Mouse (Mus musculus): Measurements from ENCODE around the gene Ascl1. TPM values are rescaled to one million over a fixed set of nuclear protein-coding genes. Genes with fewer than 3 reads are reported as not detected.
A peak's percentile ranks its signal among the peaks of the same experiment; 100 is the strongest.

Gene Ascl1
- polyA plus RNA-seq, 1 experiment from 2014 or later = 9.3 TPM

DNA sequence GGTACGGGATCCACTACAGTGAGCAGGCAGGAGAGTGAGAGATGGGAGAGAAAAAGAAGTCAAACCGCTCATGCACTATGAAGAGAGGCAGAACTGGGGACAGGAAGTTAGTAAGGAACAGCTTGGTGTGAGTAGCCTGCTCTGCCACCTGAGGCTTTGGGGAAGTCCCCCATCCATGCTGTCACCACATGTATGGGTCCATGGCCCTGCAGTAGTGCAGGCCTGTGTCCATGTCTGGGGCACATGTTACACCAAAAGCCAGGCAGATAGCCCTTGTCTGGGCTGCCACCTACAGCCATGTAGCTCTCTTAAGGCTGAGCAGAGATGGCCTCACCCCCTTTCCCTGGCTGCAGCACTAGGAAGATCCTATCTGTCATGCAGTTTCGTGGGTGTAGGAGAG lies 42.7 kb downstream of the Ascl1 start:
- Histone ChIP-seq H3K9ac (no peak overlapping the region), H3K36me3 (replicated peaks; ENCODE audit: control insufficient read depth, insufficient read depth) (no peaks in the 10 kb centered on the region), H3K4me1 (replicated peaks; ENCODE audit: control insufficient read depth, insufficient read depth, low read length) (peaks cover 12% of the 10 kb centered on the region), H3K27me3 (ENCODE audit: control insufficient read depth, insufficient read depth, low read length) (no peaks in the 10 kb centered on the region), H3K4me2 (replicated peaks) (no peak overlapping the region), H3K27ac (no peak overlapping the region), H3K9me3 (ENCODE audit: control insufficient read depth, low read length) (no peaks in the 10 kb centered on the region), H3K4me3 (replicated peaks; ENCODE audit: low read length) (no peak overlapping the region)
- no peak for ATAC-seq (ENCODE audit: low FRiP score)
- DNase-seq (ENCODE audit: low spot score) = no peak
- WGBS = 91% methylated on average over 3 of the region's 3 CpGs

DNA sequence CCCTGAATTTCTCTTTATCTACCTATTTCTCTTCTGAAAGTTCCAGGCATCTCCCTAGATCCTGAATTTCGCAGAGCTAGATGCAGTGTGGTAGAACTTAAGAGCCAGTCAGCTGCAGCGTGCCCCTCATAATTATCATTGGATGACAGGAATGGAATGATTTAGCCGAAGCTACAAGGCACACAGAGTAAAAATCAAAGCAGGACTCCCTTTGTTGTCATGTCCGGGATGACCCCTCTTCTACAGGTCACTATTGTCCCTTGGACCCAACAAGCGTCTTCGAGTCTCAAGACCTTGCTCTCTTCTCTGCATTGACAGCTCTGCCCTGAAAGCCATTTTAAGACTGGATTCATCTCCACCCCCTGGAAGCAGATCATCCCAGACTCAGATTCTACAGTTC lies 44.1 kb downstream of the Ascl1 start:
- ATAC-seq (ENCODE audit: low FRiP score) = no peak
- H3K27ac ChIP-seq = no peak overlapping the region
- no peak overlapping the region for H3K9ac ChIP-seq
- 50% methylated on average over 6 of the region's 6 CpGs for WGBS
- DNase-seq (ENCODE audit: low spot score) = no peak
- H3K36me3 ChIP-seq (replicated peaks; ENCODE audit: control insufficient read depth, insufficient read depth) = no peaks in the 10 kb centered on the region
- peaks cover 12% of the 10 kb centered on the region for H3K4me1 ChIP-seq (replicated peaks; ENCODE audit: control insufficient read depth, insufficient read depth, low read length)
- H3K9me3 ChIP-seq (ENCODE audit: control insufficient read depth, low read length) = no peaks in the 10 kb centered on the region
- H3K4me3 ChIP-seq (replicated peaks; ENCODE audit: low read length) = no peak overlapping the region
- no peaks in the 10 kb centered on the region for H3K27me3 ChIP-seq (ENCODE audit: control insufficient read depth, insufficient read depth, low read length)
- H3K4me2 ChIP-seq (replicated peaks) = no peak overlapping the region

DNA sequence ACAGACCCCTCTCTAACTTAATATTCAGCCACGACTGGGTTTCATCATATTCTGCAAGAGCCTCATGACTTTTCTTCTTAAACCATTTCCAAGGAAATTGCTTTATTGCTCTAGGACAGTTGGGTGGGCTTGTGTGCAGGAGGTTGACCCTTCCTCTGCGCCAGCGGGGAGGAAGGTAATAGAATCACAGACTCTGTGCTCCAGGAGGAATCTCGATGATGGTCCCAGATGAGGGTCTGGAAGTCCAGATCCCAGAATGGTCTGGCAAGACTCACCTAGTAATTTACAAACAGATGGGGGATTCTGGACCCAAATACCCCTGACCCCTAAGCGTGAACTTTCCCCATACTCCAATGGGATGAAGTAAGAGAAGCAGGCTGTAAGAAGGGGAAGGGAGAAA lies 45.2 kb downstream of the Ascl1 start:
- no peak overlapping the region for H3K4me3 ChIP-seq (replicated peaks; ENCODE audit: low read length)
- WGBS = 27% methylated on average over 5 of the region's 5 CpGs
- no peaks in the 10 kb centered on the region for H3K9me3 ChIP-seq (ENCODE audit: control insufficient read depth, low read length)
- ATAC-seq (ENCODE audit: low FRiP score) (no peak), DNase-seq (ENCODE audit: low spot score) (no peak)
- H3K4me1 ChIP-seq (replicated peaks; ENCODE audit: control insufficient read depth, insufficient read depth, low read length) = peaks cover 12% of the 10 kb centered on the region
- H3K36me3 ChIP-seq (replicated peaks; ENCODE audit: control insufficient read depth, insufficient read depth) = no peaks in the 10 kb centered on the region
- H3K27me3 ChIP-seq (ENCODE audit: control insufficient read depth, insufficient read depth, low read length) = no peaks in the 10 kb centered on the region
- peak overlapping the region; percentile 38 for H3K4me2 ChIP-seq (replicated peaks)
- peak overlapping the region; percentile 43; the same call in 1 of the 2 replicates for H3K27ac ChIP-seq
- no peak overlapping the region for H3K9ac ChIP-seq

DNA sequence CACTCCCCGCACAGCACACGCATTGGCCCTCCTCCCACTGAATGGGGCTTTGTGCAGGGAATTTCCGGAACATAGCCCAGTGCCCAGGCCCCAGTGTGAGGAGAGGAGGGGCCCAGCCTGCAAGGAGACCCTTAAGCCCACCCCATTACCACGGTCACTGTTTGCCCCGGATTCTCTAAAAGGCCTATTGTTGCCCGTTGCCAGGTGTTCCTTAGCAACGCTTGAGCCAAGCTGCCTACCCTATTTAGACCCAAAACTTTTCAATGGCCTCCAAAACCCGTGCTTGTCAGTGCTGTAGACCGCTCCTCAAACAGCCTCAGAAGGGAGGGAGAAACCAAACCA lies 45.7 kb downstream of the Ascl1 start:
- Histone ChIP-seq H3K9me3 (ENCODE audit: control insufficient read depth, low read length) (no peaks in the 10 kb centered on the region), H3K27ac (peak overlapping the region; percentile 43; the same call in 1 of the 2 replicates), H3K4me1 (replicated peaks; ENCODE audit: control insufficient read depth, insufficient read depth, low read length) (peaks cover 12% of the 10 kb centered on the region), H3K9ac (no peak overlapping the region), H3K4me3 (replicated peaks; ENCODE audit: low read length) (peak overlapping the region; percentile 8; the same call in 1 of the 2 replicates), H3K36me3 (replicated peaks; ENCODE audit: control insufficient read depth, insufficient read depth) (no peaks in the 10 kb centered on the region), H3K27me3 (ENCODE audit: control insufficient read depth, insufficient read depth, low read length) (no peaks in the 10 kb centered on the region), H3K4me2 (replicated peaks) (peak overlapping the region; percentile 38)
- under 1% methylated on average over 9 of the region's 9 CpGs for WGBS
- DNase-seq (ENCODE audit: low spot score) (peak; percentile 75), ATAC-seq (ENCODE audit: low FRiP score) (peak; percentile 97)

DNA sequence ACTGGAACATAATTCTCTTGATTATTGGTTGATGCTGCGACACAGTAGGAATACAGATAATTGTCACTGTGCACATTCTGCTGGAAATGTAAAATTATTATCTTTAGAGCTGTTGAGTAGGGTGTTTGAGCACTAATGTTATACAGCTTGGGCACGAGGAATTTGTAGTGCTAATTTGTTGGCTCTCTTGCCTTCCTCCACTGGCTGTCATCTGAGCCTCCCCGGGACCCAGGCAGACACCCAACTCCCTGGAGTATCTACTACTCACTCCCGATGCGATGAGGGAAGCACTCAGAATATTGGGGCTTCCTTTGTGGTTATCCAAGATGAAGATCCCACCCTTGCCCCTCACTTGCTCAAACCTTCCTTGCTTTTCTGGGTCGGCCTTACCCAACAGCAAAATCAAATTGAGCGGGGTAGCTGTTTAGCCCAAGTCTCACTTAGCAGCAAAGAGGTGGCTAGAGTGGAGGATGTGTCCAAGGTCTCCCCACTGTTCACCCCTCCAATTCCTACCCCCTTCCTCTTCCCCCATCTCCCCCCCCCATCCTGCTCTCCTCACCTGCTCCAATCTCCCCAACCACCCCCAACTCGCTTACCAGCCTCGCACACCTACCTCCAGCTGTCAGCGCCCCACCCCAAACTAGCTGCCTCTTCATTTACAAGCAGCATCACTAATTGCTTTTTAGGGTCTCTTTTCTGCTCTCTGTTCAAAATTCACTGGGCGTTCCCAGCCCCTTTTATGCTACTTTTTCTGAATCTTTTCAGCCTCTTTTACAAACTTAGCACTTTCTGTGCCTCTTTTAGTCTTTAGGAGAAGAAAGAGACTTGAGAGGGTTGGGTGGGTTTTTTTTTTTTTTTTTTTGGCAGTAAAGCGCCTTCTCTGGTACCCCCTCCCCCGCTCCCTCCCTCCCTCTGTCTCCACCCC lies 46.4 kb downstream of the Ascl1 start:
- ATAC-seq (ENCODE audit: low FRiP score) (peak; percentile 39), DNase-seq (ENCODE audit: low spot score) (no peak)
- no peaks in the 10 kb centered on the region for H3K36me3 ChIP-seq (replicated peaks; ENCODE audit: control insufficient read depth, insufficient read depth)
- H3K27ac ChIP-seq = peak overlapping the region; percentile 54
- WGBS = 15% methylated on average over 13 of the region's 13 CpGs
- H3K4me1 ChIP-seq (replicated peaks; ENCODE audit: control insufficient read depth, insufficient read depth, low read length) = peaks cover 12% of the 10 kb centered on the region
- H3K9ac ChIP-seq = no peak overlapping the region
- H3K4me2 ChIP-seq (replicated peaks) = peak overlapping the region; percentile 38
- no peaks in the 10 kb centered on the region for H3K9me3 ChIP-seq (ENCODE audit: control insufficient read depth, low read length)
- H3K27me3 ChIP-seq (ENCODE audit: control insufficient read depth, insufficient read depth, low read length) = no peaks in the 10 kb centered on the region
- H3K4me3 ChIP-seq (replicated peaks; ENCODE audit: low read length) = no peak overlapping the region

DNA sequence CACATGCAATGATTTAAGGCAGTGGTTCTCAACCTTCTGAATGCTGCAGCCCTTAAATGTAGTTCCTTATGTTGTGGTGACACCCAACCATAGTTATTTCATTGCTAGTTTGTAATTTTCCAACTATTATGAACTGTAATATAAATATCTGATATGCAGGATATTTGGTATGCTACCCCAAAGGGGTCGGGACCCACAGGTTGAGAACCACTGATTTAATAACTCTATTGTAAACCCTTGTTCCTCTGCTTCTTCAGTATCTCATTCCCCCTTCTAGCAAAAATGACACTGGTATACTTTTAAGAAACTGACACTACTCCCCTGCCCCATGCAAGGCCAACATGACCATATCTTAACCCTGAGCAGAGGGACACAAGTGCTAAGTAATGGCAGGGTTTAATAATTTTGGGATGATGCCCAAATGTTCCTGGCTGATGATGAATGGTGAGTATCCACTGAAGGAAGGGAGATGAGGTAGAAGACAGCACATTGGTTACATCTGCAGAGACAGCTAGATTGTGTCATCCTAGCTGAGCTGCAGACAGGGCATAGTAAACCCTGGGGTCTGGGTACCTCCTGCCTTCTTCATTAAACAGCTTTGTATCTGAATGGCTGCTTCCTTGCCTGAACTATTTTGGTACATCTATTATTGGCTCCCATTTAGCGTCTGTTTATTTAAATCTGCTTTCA lies 47.2 kb downstream of the Ascl1 start:
- H3K4me3 ChIP-seq (replicated peaks; ENCODE audit: low read length) = no peak overlapping the region
- H3K9ac ChIP-seq = no peak overlapping the region
- no peak for ATAC-seq (ENCODE audit: low FRiP score)
- WGBS = 67% methylated on average over 2 of the region's 2 CpGs
- no peak for DNase-seq (ENCODE audit: low spot score)
- H3K27ac ChIP-seq = peak overlapping the region; percentile 54; the same call in 1 of the 2 replicates
- no peak overlapping the region for H3K4me2 ChIP-seq (replicated peaks)
- H3K27me3 ChIP-seq (ENCODE audit: control insufficient read depth, insufficient read depth, low read length) = no peaks in the 10 kb centered on the region
- no peaks in the 10 kb centered on the region for H3K9me3 ChIP-seq (ENCODE audit: control insufficient read depth, low read length)
- H3K36me3 ChIP-seq (replicated peaks; ENCODE audit: control insufficient read depth, insufficient read depth) = no peaks in the 10 kb centered on the region
- peaks cover 12% of the 10 kb centered on the region for H3K4me1 ChIP-seq (replicated peaks; ENCODE audit: control insufficient read depth, insufficient read depth, low read length)

Other genes starting within 250 kb of the Ascl1 start
- gene Pah, start 28.1 kb upstream of the Ascl1 start, polyA plus RNA-seq (2014; fragmentation: Nextera tagmentation; extraction: Ambion mirVana) = 0.12 and 0.29 TPM in 2 replicates

All from hindbrain, embryonic 14.5 days (tissue).